Mouse (Mus musculus): ENCODE data around the gene Fancc. TPM values are rescaled to one million over a fixed set of nuclear protein-coding genes. Genes with fewer than 3 reads are reported as not detected.
"Not testable (repeated sequence)": the region's sequence is repeated elsewhere in the genome, so short reads cannot be mapped to it uniquely, and the experiment has no call there.

The Fancc gene
- polyA plus RNA-seq, 1 experiment: 6.8 TPM

- DNase-seq (ENCODE audit: low read depth): not testable (repeated sequence)
These were observed 143.8 kb downstream of the Fancc start for GRCm38 (mm10) chr13:63353312-63353711.

- DNase-seq (ENCODE audit: low read depth): no peak
These were observed 147.0 kb downstream of the Fancc start for GRCm38 (mm10) chr13:63350076-63350475.

GRCm38 (mm10) chr13:63347639-63348038 lies 149.4 kb downstream of the Fancc start:
- no peak for DNase-seq (ENCODE audit: low read depth)

- DNase-seq (ENCODE audit: low read depth): no peak
These were observed 151.4 kb downstream of the Fancc start for GRCm38 (mm10) chr13:63345476-63346225.

GRCm38 (mm10) chr13:63344481-63344880 lies 152.6 kb downstream of the Fancc start:
- no peak for DNase-seq (ENCODE audit: low read depth)

- DNase-seq (ENCODE audit: low read depth): no peak
These were observed 154.3 kb downstream of the Fancc start for GRCm38 (mm10) chr13:63342781-63343180.

- DNase-seq (ENCODE audit: low read depth): no peak
These were observed 157.1 kb downstream of the Fancc start for GRCm38 (mm10) chr13:63339946-63340345.

- DNase-seq (ENCODE audit: low read depth): no peak
These were observed 159.7 kb downstream of the Fancc start for GRCm38 (mm10) chr13:63337239-63337960.

GRCm38 (mm10) chr13:63336335-63336734 lies 160.7 kb downstream of the Fancc start:
- no peak for DNase-seq (ENCODE audit: low read depth)

- DNase-seq (ENCODE audit: low read depth): no peak
These were observed 161.5 kb downstream of the Fancc start for GRCm38 (mm10) chr13:63335421-63336134.

GRCm38 (mm10) chr13:63332576-63333300 lies 164.3 kb downstream of the Fancc start:
- no peak for DNase-seq (ENCODE audit: low read depth)

GRCm38 (mm10) chr13:63331379-63331778 lies 165.7 kb downstream of the Fancc start:
- no peak for DNase-seq (ENCODE audit: low read depth)

- DNase-seq (ENCODE audit: low read depth): no peak
These were observed 166.7 kb downstream of the Fancc start for GRCm38 (mm10) chr13:63330236-63330860.

- DNase-seq (ENCODE audit: low read depth): no peak
These were observed 171.1 kb downstream of the Fancc start for GRCm38 (mm10) chr13:63326015-63326414.

GRCm38 (mm10) chr13:63324978-63325848 lies 171.9 kb downstream of the Fancc start:
- DNase-seq (ENCODE audit: low read depth): no peak

GRCm38 (mm10) chr13:63324311-63324710 lies 172.8 kb downstream of the Fancc start:
- no peak for DNase-seq (ENCODE audit: low read depth)

- no peak for DNase-seq (ENCODE audit: low read depth)
These were observed 173.6 kb downstream of the Fancc start for GRCm38 (mm10) chr13:63323286-63324075.

- no peak for DNase-seq (ENCODE audit: low read depth)
These were observed 174.3 kb downstream of the Fancc start for GRCm38 (mm10) chr13:63322756-63323155.

GRCm38 (mm10) chr13:63321689-63322088 lies 175.4 kb downstream of the Fancc start:
- no peak for DNase-seq (ENCODE audit: low read depth)

- no peak for DNase-seq (ENCODE audit: low read depth)
These were observed 177.3 kb downstream of the Fancc start for GRCm38 (mm10) chr13:63319814-63320213.

All from gonadal fat pad, adult 2 months (tissue).